Mouse (Mus musculus): ENCODE measurements at regions not wholly inside any gene's neighbourhood (a gene's known extent, or its start where the extent isn't known, plus 50 kb on each side); places are given as distances from the start of the nearest gene placed in this dataset.

- H3K9me3 ChIP-seq (replicated peaks), result no peaks in the 10 kb centered on the region
- ATAC-seq (ENCODE audit: extremely low read depth, insufficient number of reproducible peaks, low FRiP score, poor library complexity, severe bottlenecking) (no peak), DNase-seq (ENCODE audit: low spot score) (no peak)
- H3K27me3 ChIP-seq (ENCODE audit: insufficient read depth, low read length), result no peaks in the 10 kb centered on the region
- TF ChIP-seq CTCF (IDR thresholded peaks at IDR 0.05; ENCODE audit: low read depth, low read length) (no peak), GATA1 (IDR thresholded peaks at IDR 0.05; ENCODE audit: borderline replicate concordance, low read length) (no peak)
- H3K4me1 ChIP-seq (ENCODE audit: insufficient read depth, low read depth, low read length), result peaks cover 3% of the 10 kb centered on the region; the same call in 1 of the 2 replicates
- no peaks in the 10 kb centered on the region for H3K36me3 ChIP-seq (replicated peaks)
- H3K4me3 ChIP-seq (ENCODE audit: low read depth, low read length), result no peak overlapping the region
These were observed 158.6 kb downstream of the Fam198b start for GRCm38 (mm10) chr3:80042756-80043484.

GRCm38 (mm10) chr3:80049495-80050225 lies 165.3 kb downstream of the Fam198b start:
- H3K4me1 ChIP-seq (ENCODE audit: insufficient read depth, low read depth, low read length), result peaks cover 5% of the 10 kb centered on the region
- ATAC-seq (ENCODE audit: extremely low read depth, insufficient number of reproducible peaks, low FRiP score, poor library complexity, severe bottlenecking), result no peak
- no peaks in the 10 kb centered on the region for H3K36me3 ChIP-seq (replicated peaks)
- TF ChIP-seq CTCF (IDR thresholded peaks at IDR 0.05; ENCODE audit: low read depth, low read length) (no peak), POLR2AphosphoS5 (IDR thresholded peaks at IDR 0.05; ENCODE audit: insufficient replicate concordance, low read depth, low read length) (no peak), GATA2 (IDR thresholded peaks at IDR 0.05; ENCODE audit: borderline replicate concordance, low read depth, low read length) (no peak), TAL1 (conservative IDR thresholded peaks at IDR 0.05; ENCODE audit: low read depth, low read length) (no peak), GATA1 (IDR thresholded peaks at IDR 0.05; ENCODE audit: borderline replicate concordance, low read length) (no peak)
- H3K4me3 ChIP-seq (ENCODE audit: low read depth, low read length), result no peak overlapping the region
- DNase-seq (ENCODE audit: low spot score), result no peak
- H3K27me3 ChIP-seq (ENCODE audit: insufficient read depth, low read length), result no peaks in the 10 kb centered on the region
- no peaks in the 10 kb centered on the region for H3K9me3 ChIP-seq (replicated peaks)

- no peaks in the 10 kb centered on the region for H3K9me3 ChIP-seq (replicated peaks)
- H3K4me1 ChIP-seq (ENCODE audit: insufficient read depth, low read depth, low read length), result peaks cover 5% of the 10 kb centered on the region
- no peak overlapping the region for H3K4me3 ChIP-seq (ENCODE audit: low read depth, low read length)
- ATAC-seq (ENCODE audit: extremely low read depth, insufficient number of reproducible peaks, low FRiP score, poor library complexity, severe bottlenecking), result no peak
- no peak for DNase-seq (ENCODE audit: low spot score)
- no peaks in the 10 kb centered on the region for H3K36me3 ChIP-seq (replicated peaks)
- TF ChIP-seq TAL1 (conservative IDR thresholded peaks at IDR 0.05; ENCODE audit: low read depth, low read length), result no peak
- TF ChIP-seq GATA1 (IDR thresholded peaks at IDR 0.05; ENCODE audit: borderline replicate concordance, low read length), result no peak
- no peak for TF ChIP-seq POLR2AphosphoS5 (IDR thresholded peaks at IDR 0.05; ENCODE audit: insufficient replicate concordance, low read depth, low read length)
- no peak for TF ChIP-seq GATA2 (IDR thresholded peaks at IDR 0.05; ENCODE audit: borderline replicate concordance, low read depth, low read length)
- TF ChIP-seq CTCF (IDR thresholded peaks at IDR 0.05; ENCODE audit: low read depth, low read length), result no peak
- no peaks in the 10 kb centered on the region for H3K27me3 ChIP-seq (ENCODE audit: insufficient read depth, low read length)
These were observed 166.6 kb downstream of the Fam198b start for GRCm38 (mm10) chr3:80050920-80051319.

GRCm38 (mm10) chr3:80051963-80052362 lies 167.6 kb downstream of the Fam198b start:
- H3K9me3 ChIP-seq (replicated peaks), result no peaks in the 10 kb centered on the region
- ATAC-seq (ENCODE audit: extremely low read depth, insufficient number of reproducible peaks, low FRiP score, poor library complexity, severe bottlenecking) (no peak), DNase-seq (ENCODE audit: low spot score) (no peak)
- no peak overlapping the region for H3K4me3 ChIP-seq (ENCODE audit: low read depth, low read length)
- H3K4me1 ChIP-seq (ENCODE audit: insufficient read depth, low read depth, low read length), result peaks cover 5% of the 10 kb centered on the region
- no peaks in the 10 kb centered on the region for H3K27me3 ChIP-seq (ENCODE audit: insufficient read depth, low read length)
- no peaks in the 10 kb centered on the region for H3K36me3 ChIP-seq (replicated peaks)
- TF ChIP-seq TAL1 (conservative IDR thresholded peaks at IDR 0.05; ENCODE audit: low read depth, low read length), result no peak

GRCm38 (mm10) chr3:80052879-80053278 lies 168.5 kb downstream of the Fam198b start:
- peak; percentile 11 for DNase-seq (ENCODE audit: low spot score)

GRCm38 (mm10) chr3:80053435-80053834 lies 169.1 kb downstream of the Fam198b start:
- ATAC-seq (ENCODE audit: extremely low read depth, insufficient number of reproducible peaks, low FRiP score, poor library complexity, severe bottlenecking) (no peak), DNase-seq (ENCODE audit: low spot score) (no peak)
- Histone ChIP-seq H3K9me3 (replicated peaks) (no peaks in the 10 kb centered on the region), H3K4me1 (ENCODE audit: insufficient read depth, low read depth, low read length) (peaks cover 5% of the 10 kb centered on the region), H3K27me3 (ENCODE audit: insufficient read depth, low read length) (no peaks in the 10 kb centered on the region), H3K36me3 (replicated peaks) (no peaks in the 10 kb centered on the region), H3K4me3 (ENCODE audit: low read depth, low read length) (no peak overlapping the region)
- no peak for TF ChIP-seq TAL1 (conservative IDR thresholded peaks at IDR 0.05; ENCODE audit: low read depth, low read length)
- TF ChIP-seq GATA2 (IDR thresholded peaks at IDR 0.05; ENCODE audit: borderline replicate concordance, low read depth, low read length), result no peak
- TF ChIP-seq CTCF (IDR thresholded peaks at IDR 0.05; ENCODE audit: low read depth, low read length), result no peak
- TF ChIP-seq GATA1 (IDR thresholded peaks at IDR 0.05; ENCODE audit: borderline replicate concordance, low read length), result no peak
- TF ChIP-seq POLR2AphosphoS5 (IDR thresholded peaks at IDR 0.05; ENCODE audit: insufficient replicate concordance, low read depth, low read length), result no peak

More at GRCm38 (mm10) chr3:80052879-80053278, 168.5 kb downstream of the Fam198b start:
- Histone ChIP-seq H3K4me3 (ENCODE audit: low read depth, low read length) (no peak overlapping the region), H3K27me3 (ENCODE audit: insufficient read depth, low read length) (no peaks in the 10 kb centered on the region), H3K4me1 (ENCODE audit: insufficient read depth, low read depth, low read length) (peaks cover 5% of the 10 kb centered on the region), H3K9me3 (replicated peaks) (no peaks in the 10 kb centered on the region), H3K36me3 (replicated peaks) (no peaks in the 10 kb centered on the region)
- TF ChIP-seq POLR2AphosphoS5 (IDR thresholded peaks at IDR 0.05; ENCODE audit: insufficient replicate concordance, low read depth, low read length) (no peak), GATA1 (IDR thresholded peaks at IDR 0.05; ENCODE audit: borderline replicate concordance, low read length) (no peak), CTCF (IDR thresholded peaks at IDR 0.05; ENCODE audit: low read depth, low read length) (no peak), GATA2 (IDR thresholded peaks at IDR 0.05; ENCODE audit: borderline replicate concordance, low read depth, low read length) (no peak), TAL1 (conservative IDR thresholded peaks at IDR 0.05; ENCODE audit: low read depth, low read length) (no peak)
- ATAC-seq (ENCODE audit: extremely low read depth, insufficient number of reproducible peaks, low FRiP score, poor library complexity, severe bottlenecking), result peak; percentile 89

All from G1E (cell line).